Mouse (Mus musculus): ENCODE results near the gene Osgin1. TPM values are rescaled to one million over a fixed set of nuclear protein-coding genes. Genes with fewer than 3 reads are reported as not detected.

Osgin1 gene
- 1 to 10 TPM; 4.6 to 7.4 TPM for total RNA-seq (2021)

- no peak for DNase-seq
- intact Hi-C loops (cut with DNase I): no loop called here
These were observed at the start of gene Osgin1 for GRCm38 (mm10) chr8:119433582-119434174. Gene Osgin1, plus strand, starts transcription at chr8:119434124.

DNA sequence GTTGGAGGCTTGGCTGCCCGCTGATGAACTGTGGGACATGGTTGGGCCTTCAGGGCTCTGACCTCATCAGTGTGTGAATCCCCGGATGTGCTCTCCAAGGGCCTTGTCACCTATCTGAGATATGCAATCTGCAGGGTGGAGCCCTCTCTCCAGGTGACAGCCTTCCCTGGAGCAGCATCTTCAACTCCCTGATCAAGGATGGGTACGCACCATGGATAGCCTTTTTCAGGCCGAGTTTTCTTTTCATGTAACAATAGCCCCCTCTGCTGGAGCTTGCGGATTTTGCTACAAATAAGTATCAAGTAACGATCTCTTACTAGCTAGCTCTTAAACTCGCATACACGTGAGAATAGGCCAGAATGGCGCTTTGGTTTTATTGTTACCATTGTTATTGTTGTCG, 49.4 kb upstream of the Osgin1 start:
- intact Hi-C loops (cut with DNase I): loop anchor here (1.0 to 5.0 kb wide), 2 partner anchors 73 to 162 kb away; no protein-coding TSS in a partner anchor
- peak; percentile 66 to 70 for DNase-seq

DNA sequence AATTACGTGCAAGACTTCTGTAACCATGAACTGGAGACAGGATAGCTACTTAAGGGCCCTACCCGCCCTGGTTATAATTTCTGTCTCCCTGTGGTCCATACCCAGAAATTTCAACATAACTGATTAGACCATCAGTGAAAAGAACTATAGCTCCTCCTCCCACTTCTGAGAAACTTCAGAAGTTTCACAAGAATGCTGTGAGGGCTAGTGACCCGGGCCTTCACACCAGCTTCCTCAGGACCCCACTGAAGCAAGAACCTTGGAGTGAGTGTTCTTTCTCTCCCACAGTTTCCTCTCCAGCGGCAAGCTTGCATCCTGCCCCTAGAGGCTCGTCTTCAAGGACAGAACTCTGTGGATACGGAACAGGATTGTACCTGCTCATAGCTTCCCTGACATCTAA, 48.1 kb upstream of the Osgin1 start:
- intact Hi-C loops (cut with DNase I): no loop called here
- no peak for DNase-seq

GRCm38 (mm10) chr8:119386988-119387387, 46.9 kb upstream of the Osgin1 start:
- intact Hi-C loops (cut with DNase I): no loop called here
- DNase-seq: no peak

DNA sequence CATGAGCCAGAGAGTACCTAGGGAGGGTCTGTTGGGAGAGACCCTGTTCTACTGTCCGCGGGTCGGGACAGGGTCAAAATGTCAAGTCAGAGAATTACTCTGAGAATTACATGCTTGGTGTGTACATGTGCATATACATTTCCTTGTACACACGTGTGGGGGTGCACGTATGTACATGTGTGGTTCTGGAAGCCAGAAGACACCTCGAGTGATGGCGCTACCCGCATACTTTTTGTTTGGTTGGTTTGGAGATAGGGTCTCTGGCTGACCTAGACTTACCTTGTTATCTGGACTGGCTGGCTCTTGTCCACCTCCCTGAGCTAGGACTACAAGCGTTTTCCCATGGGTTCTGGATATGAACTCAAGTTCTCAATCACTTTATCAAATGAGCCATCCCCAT, 39.8 kb upstream of the Osgin1 start:
- intact Hi-C loops (cut with DNase I): no loop called here

GRCm38 (mm10) chr8:119394524-119395026, 39.3 kb upstream of the Osgin1 start, which contains the start of gene Mlycd:
Gene Mlycd, plus strand, starts transcription at chr8:119394878.
- DNase-seq: peak; percentile 91 to 94
- intact Hi-C loops (cut with DNase I): no loop called here

More for the DNA sequence above, 39.8 kb upstream of the Osgin1 start:
- no peak for DNase-seq

DNA sequence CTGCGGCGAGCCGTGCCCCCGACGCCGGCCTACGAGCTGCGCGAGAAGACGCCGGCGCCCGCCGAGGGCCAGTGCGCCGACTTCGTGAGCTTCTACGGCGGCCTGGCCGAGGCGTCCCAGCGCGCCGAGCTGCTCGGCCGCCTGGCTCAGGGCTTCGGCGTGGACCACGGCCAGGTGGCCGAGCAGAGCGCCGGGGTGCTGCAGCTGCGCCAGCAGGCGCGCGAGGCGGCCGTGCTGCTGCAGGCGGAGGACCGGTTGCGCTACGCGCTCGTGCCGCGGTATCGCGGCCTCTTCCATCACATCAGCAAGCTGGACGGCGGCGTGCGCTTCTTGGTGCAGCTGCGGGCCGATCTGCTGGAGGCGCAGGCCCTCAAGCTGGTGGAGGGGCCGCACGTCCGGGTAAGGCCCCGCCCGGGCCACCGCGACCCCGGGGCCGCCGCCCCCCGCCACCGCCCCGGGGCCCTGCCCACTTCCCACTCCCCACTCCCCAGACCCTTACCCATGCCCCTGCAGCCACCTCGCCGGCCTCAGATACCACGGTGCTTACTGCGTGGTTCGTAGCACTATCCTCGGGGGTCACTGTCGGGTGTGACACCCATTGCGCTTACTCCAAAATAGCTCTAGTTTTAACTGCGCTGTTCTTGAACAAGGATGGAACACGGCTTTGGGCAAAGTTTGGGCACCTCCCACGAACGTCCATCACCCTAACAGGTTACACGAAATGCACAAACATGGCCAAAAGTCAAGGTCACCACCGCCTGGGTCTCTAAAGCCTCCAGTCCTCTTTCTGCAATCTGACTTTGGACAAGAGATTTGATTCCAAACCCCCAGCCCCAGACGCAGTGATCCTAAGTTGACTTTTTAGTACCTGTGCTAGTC, 38.6 kb upstream of the Osgin1 start:
- DNase-seq: no peak
- intact Hi-C loops (cut with DNase I): no loop called here

- intact Hi-C loops (cut with DNase I): no loop called here
- no peak for DNase-seq
These were observed 35.4 kb upstream of the Osgin1 start for GRCm38 (mm10) chr8:119398558-119398957.

DNA sequence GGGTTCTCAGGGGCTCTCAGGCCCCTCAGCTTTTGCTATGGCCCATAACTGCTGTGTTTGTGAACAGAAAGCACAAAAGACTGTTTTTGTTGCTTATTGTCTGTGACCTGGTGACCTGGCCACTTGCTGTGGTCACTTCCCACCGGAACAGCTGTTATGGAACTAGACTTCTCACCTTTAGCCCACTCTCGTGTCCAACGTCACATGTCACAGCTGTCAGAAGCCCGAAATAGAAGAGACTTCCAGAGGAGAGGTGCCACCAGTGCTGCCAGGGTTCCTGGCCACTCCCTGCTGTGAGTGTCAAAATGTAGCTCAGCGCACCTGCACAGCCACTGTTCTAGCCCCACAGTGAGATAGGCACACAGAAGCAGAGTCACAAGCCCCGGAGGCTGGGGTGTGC, 34.7 kb upstream of the Osgin1 start:
- intact Hi-C loops (cut with DNase I): no loop called here
- peak in 1 of 2 experiments; percentile 44 for DNase-seq

- intact Hi-C loops (cut with DNase I): no loop called here
- no peak for DNase-seq
These were observed 33.7 kb upstream of the Osgin1 start for GRCm38 (mm10) chr8:119400122-119400671.

GRCm38 (mm10) chr8:119400904-119401303, 33.0 kb upstream of the Osgin1 start:
- DNase-seq: no peak
- intact Hi-C loops (cut with DNase I): no loop called here

DNA sequence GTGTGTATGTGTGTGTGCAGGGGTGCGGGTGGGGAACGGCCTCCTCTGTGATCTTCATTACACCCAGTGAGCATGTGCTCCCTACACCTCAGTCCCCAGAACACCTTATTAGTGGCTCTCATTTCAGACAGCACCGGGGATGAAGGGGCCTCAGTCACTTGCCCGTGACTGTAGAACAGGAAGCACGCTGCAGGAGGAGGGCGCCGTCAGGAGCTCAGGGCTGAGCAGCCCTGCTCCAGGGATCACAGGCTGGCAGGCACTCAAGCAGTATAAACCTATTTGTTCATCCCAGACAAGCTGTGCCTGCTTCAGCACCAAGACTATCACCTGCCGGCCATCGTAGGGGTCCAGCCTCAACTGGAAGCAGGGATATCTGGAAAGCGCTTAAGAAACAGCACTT, 30.0 kb upstream of the Osgin1 start:
- intact Hi-C loops (cut with DNase I): no loop called here
- no peak for DNase-seq

GRCm38 (mm10) chr8:119404648-119405047, 29.3 kb upstream of the Osgin1 start:
- no peak for DNase-seq
- intact Hi-C loops (cut with DNase I): no loop called here

DNA sequence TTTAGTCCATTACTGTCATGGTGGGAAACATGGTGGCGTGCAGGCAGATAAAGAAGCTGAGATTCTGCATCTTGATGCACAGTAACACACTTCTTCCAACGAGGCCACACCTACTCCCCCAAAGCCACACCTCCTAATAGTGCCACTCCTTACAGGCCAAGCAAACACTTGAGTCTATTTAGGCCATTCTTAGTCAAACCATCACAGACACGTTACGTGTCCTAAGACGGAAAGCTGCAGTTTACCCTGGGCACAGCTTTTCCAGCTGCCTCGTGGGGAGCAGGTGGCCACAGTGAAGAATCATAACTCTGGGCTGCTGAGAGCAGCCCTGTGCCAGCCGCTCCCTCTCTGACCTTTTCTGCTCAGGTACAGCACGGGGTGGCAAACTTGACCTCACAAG, 25.6 kb upstream of the Osgin1 start:
- intact Hi-C loops (cut with DNase I): no loop called here
- DNase-seq: no peak

GRCm38 (mm10) chr8:119412037-119412734, 21.7 kb upstream of the Osgin1 start:
- intact Hi-C loops (cut with DNase I): loop anchor here (1.0 to 5.0 kb wide), 4 partner anchors 28 to 265 kb away; partner anchors contain the start of gene Taf1c
- DNase-seq: no peak

GRCm38 (mm10) chr8:119412735-119413498, 21.0 kb upstream of the Osgin1 start:
- peak; percentile 79 to 85 for DNase-seq
- intact Hi-C loops (cut with DNase I): loop anchor here (1.0 to 5.0 kb wide), 4 partner anchors 27 to 264 kb away; partner anchors contain the start of gene Taf1c

GRCm38 (mm10) chr8:119413605-119414004, 20.3 kb upstream of the Osgin1 start:
- intact Hi-C loops (cut with DNase I): loop anchor here (5.0 kb wide), 2 partner anchors 194 to 264 kb away; partner anchors contain the start of gene Taf1c
- no peak for DNase-seq

DNA sequence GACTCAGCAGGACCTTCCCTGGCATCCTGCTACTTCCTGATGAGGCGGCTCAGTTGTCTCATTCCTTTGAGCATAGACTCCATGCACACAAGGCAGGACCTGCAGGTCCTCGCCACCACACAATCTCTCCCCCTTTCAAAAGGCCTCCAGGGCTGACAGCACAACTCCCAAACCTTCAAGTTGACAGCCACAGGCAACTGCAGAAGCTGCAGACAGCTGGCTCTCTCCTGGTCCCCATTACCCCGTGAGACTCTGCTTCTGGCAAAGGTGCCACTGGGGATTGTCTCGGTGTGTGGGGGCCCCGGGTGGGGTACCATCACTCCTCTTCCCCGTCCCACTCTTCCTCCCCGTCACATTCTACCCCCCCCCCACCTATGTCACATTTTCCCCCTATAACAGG, 13.6 kb upstream of the Osgin1 start:
- no peak for DNase-seq
- intact Hi-C loops (cut with DNase I): no loop called here

GRCm38 (mm10) chr8:119421603-119422122, 12.3 kb upstream of the Osgin1 start:
- DNase-seq: no peak
- intact Hi-C loops (cut with DNase I): loop anchor here (2.0 kb wide), 1 partner anchor 15 kb away; no protein-coding TSS in a partner anchor
